Mouse (Mus musculus) stomach, embryonic 15.5 days (tissue): ENCODE results near the gene Sgta. TPM values are rescaled to one million over a fixed set of nuclear protein-coding genes. Genes with fewer than 3 reads are reported as not detected.

Experiments used
- ATAC-seq: fragments of 200-750 bp; cut with Nextera tagmentation; 2 replicates; pipeline ENCODE4 v1.8.0; 2017; ENCODE audit warnings: low read depth, moderate number of reproducible peaks, moderate TSS enrichment; ENCODE audit not compliant: insufficient read depth, low FRiP score
- H3K27ac ChIP-seq: fragments of 300-500 bp; sonication (generic); 2 replicates; pipeline ENCODE4 v1.5.1; 2015; ENCODE audit warnings: mild to moderate bottlenecking, inconsistent platforms
- H3K27me3 ChIP-seq: fragments of 300-500 bp; sonication (generic); replicated peaks from 2 replicates; pipeline ENCODE4 v1.6.1; 2015; ENCODE audit warnings: inconsistent platforms
- H3K36me3 ChIP-seq: fragments of 300-500 bp; sonication (generic); 2 replicates; pipeline ENCODE4 v1.6.1; 2015; ENCODE audit warnings: inconsistent platforms
- H3K4me1 ChIP-seq: fragments of 300-500 bp; sonication (generic); 2 replicates; pipeline ENCODE4 v1.6.1; 2015; ENCODE audit warnings: inconsistent platforms
- H3K4me2 ChIP-seq: fragments of 300-500 bp; sonication (generic); 2 replicates; pipeline ENCODE4 v1.6.1; 2015; ENCODE audit warnings: mild to moderate bottlenecking, inconsistent platforms
- H3K4me3 ChIP-seq: fragments of 300-500 bp; sonication (generic); replicated peaks from 2 replicates; pipeline ENCODE4 v1.5.1; 2015; ENCODE audit warnings: inconsistent platforms
- H3K9ac ChIP-seq: fragments of 300-500 bp; sonication (generic); 2 replicates; pipeline ENCODE4 v1.6.1; 2015; ENCODE audit warnings: inconsistent platforms
- H3K9me3 ChIP-seq: fragments of 300-500 bp; sonication (generic); 2 replicates; pipeline ENCODE4 v1.6.1; 2016; ENCODE audit warnings: inconsistent platforms
- WGBS: fragments of 180-500 bp; shearing (Covaris S2); methylation state at CpG from one replicate; pipeline ENCODE4 v1.1.7; 2015; 5-methylcytosine and 5-hydroxymethylcytosine counted together
- polyA plus RNA-seq: library from polyadenylated mRNA; unstranded; fragments of >200 nt; fragmentation: Nextera tagmentation; extraction: Ambion mirVana; gene quantifications from 2 replicates; pipeline ENCODE4 v1.2.1, GENCODE M21; 2015

Sgta gene
- polyA plus RNA-seq, 1 experiment from 2014 or later: 159 TPM

DNA sequence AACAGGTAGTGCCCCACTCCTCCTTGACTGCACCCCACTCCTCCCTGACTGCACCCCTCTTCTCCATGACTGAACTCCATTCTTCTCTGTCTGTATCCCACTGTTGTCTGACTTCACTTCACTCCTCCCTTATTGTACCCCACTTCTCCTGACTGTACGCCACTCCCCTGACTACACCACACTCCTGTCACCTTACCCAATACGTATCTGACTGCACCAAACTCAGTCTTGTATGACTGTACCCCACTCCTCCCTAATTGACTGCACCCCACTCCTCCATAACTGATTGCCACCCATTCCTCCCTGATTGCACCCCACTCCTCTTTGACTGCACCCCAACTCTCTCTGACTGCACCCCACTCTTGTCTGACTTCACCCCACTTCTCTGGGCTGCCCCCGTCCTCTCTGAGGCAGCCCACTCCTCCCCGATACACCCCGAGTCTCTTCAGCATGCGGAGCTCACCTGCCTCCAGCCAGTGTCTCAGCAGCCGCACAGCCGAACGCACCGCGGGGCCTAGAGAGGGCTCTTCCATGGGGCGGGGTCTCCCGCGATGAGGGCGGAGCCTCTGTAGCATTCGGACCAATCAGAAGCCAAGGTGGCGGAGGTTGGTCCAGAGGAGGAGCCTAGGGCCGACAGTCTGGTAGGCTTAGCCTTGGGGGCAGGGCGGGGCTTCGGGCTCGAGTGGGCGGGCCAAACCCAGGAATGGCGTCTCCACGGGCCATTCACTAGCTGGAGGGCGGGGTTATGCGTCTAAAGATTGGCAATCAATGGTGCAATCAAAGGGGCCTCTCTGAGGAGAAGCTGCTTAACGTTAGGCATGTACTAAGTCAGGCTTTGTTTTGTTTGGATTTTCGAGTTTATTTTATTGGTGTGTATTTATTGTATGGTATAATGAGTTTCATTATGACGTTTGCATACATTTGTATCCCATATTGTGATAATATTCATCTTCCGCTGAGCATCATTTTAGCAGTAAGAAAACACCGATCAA lies 45.3 kb downstream of the Sgta start, which contains the start of gene Gng7:
Gene Gng7 (minus strand): TSS at position 553 of the 992 bp plus-strand sequence.
- WGBS: 9% methylated on average over 31 of the region's 31 CpGs
- peak; percentile 95 for ATAC-seq
- Histone ChIP-seq H3K4me2 (peak within 1 kb of the TSS; percentile 56), H3K4me1 (peaks cover 6% of the 10 kb centered on the region), H3K27me3 (0 out of 2 replicates have a peak, but pooled peaks cover 3% of the 10 kb centered on the region), H3K9ac (peak within 1 kb of the TSS; percentile 4; the same call in 1 of the 2 replicates), H3K36me3 (no peaks in the 10 kb centered on the region), H3K9me3 (no peaks in the 10 kb centered on the region), H3K4me3 (peak within 1 kb of the TSS; percentile 44), H3K27ac (no peak within 1 kb of the TSS)

DNA sequence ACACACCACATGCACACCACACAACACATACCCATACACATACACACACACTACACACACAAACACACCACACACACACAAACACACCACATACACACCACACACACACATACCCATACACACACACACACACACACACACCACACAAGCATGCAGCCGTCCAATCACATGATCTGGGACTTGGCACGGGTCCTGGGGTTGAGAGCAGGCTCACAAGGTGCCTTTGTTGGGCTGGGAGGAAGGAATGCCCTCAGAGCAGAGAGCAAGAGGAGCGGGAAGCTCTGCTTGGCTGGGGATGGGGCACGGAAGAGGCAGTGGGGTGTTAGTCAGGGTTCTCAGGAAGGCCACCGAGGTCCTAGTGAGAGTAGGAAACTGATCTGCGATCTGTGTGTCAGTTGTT lies 49.1 kb downstream of the Sgta start:
- 75% methylated on average over 6 of the region's 6 CpGs for WGBS
- Histone ChIP-seq H3K4me3 (no peak overlapping the region), H3K36me3 (no peaks in the 10 kb centered on the region), H3K4me2 (no peak overlapping the region), H3K9ac (no peak overlapping the region), H3K9me3 (no peaks in the 10 kb centered on the region), H3K4me1 (peaks cover 6% of the 10 kb centered on the region), H3K27ac (no peak overlapping the region), H3K27me3 (0 out of 2 replicates have a peak, but pooled peaks cover 3% of the 10 kb centered on the region)
- ATAC-seq: no peak

DNA sequence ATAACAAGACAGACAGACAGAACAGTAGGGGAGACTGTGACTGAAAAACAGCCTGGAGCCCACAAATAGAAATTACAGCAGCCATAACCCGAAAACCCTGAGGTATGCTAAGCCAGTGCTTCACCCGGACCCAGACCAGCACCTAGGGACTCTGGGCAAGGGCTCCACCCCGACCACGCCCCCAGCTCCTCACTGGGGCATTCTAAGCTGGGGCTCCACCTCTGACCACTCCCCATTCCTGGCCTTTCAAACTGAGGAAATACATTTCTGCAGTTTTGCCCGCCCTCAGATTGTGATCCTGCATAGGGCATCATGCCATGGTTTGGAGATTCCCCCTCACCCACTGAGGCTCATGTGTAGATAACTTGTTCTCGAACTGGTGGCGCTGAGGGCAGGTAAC lies 52.7 kb downstream of the Sgta start:
- no peak overlapping the region for H3K9ac ChIP-seq
- 0 out of 2 replicates have a peak, but pooled peaks have one; percentile 49 for ATAC-seq
- 36% methylated on average over 7 of the region's 7 CpGs for WGBS

DNA sequence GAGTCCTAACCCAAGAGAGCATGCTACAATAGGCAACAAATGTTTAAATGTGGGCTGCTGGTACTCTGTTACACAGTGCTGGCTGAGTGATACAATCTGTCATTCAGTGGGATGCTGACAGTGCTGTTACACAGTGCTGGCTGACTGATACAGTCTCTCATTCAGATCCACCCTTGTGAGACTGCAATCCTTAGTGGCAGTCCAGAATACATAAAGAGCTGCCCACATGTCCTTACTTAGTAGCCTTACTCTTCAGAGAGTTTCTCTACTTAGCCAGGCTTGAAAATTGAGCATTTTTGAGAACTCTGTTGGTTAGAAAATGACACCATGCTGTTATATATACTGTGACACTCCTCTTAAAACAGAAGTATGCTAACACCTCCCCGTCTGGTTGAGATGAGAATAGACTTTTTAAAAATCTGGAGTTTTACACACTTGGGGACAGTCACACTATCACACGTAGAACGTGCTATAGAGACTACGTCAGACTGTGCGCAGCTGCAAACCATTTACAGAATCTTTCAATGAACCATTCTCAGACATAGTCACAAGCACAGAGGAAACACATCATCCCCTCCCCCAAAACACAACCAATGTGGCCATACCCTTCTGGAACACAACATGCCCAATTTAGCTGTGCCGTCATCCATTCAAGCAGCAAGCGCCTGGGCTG lies 53.8 kb downstream of the Sgta start:
- Histone ChIP-seq H3K27me3 (no peaks in the 10 kb centered on the region), H3K27ac (no peak overlapping the region), H3K9me3 (no peaks in the 10 kb centered on the region), H3K4me1 (no peaks in the 10 kb centered on the region), H3K9ac (no peak overlapping the region), H3K36me3 (no peaks in the 10 kb centered on the region), H3K4me2 (no peak overlapping the region), H3K4me3 (no peak overlapping the region)
- WGBS: 86% methylated on average over 7 of the region's 7 CpGs
- no peak for ATAC-seq

More for the DNA sequence above, 52.7 kb downstream of the Sgta start:
- Histone ChIP-seq H3K27me3 (no peaks in the 10 kb centered on the region), H3K4me2 (no peak overlapping the region), H3K4me3 (no peak overlapping the region), H3K36me3 (no peaks in the 10 kb centered on the region), H3K27ac (no peak overlapping the region), H3K4me1 (no peaks in the 10 kb centered on the region), H3K9me3 (no peaks in the 10 kb centered on the region)

DNA sequence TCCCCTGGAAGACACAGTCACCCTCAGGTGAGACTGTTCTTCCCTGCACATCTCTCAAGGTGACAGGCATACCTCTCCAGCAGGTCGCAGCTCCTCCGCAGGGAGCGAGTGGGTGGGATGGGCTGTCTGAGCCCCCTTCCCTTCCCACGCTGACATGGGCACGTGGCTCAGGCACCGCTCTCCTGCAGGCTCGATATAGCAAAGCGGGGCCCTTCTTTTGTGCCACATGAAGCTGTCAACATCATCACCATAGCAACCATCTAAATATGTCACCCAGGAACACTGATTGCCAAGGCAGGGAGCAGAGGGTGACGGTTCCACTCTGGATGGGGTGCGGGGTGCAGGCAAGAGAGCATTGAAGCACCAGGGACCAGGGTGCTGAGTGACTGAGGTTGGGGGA lies 58.8 kb downstream of the Sgta start:
- Histone ChIP-seq H3K4me1 (peaks cover 8% of the 10 kb centered on the region), H3K9ac (no peak overlapping the region), H3K4me3 (no peak overlapping the region), H3K36me3 (no peaks in the 10 kb centered on the region), H3K27me3 (0 out of 2 replicates have a peak, but pooled peaks cover 8% of the 10 kb centered on the region), H3K4me2 (no peak overlapping the region), H3K9me3 (no peaks in the 10 kb centered on the region), H3K27ac (no peak overlapping the region)
- no peak for ATAC-seq
- 58% methylated on average over 10 of the region's 10 CpGs for whole genome bisulfite sequencing

DNA sequence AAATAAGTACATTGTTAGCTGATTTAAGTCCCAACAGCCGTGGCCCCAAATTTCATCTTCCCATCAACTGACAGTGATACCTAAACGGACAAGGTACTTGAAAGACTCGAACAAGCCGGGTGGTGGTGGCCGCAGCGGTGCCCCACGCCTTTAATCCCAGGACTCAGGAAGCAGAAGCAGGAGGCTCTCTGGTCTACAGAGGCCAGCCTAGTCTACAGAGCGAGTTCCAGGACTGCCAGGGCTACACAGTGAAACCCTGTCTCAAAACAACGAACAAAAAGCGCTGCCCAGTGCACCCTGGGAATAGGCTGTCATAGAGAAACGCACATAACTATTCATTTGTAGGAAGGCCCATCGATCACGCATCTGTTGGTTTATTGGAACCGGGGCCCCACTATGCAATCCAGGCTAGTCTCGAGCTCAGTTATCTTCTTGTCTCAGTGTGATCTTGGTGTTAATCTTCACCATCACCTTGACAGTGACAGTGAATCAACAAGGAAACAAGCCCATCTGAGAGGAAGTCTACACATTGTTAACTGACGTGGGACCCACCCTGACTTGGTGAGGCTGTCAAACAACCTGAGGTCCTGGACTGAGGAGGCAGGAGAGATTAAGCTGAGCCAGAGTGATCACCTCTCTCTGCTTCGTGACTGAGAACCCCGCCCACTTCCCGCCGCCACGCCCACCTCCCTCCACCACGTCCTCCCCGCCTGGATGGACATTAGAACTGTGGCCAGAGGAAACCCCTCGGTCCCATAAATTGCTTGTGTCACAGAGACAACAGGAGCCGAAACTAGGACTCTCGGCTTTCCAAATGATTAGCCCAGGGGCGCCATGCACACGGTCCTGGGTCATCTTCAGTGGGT lies 59.6 kb downstream of the Sgta start:
- Histone ChIP-seq H3K4me1 (peaks cover 8% of the 10 kb centered on the region), H3K9ac (no peak overlapping the region), H3K27ac (no peak overlapping the region), H3K4me2 (no peak overlapping the region), H3K27me3 (0 out of 2 replicates have a peak, but pooled peaks cover 8% of the 10 kb centered on the region), H3K36me3 (no peaks in the 10 kb centered on the region), H3K4me3 (no peak overlapping the region), H3K9me3 (no peaks in the 10 kb centered on the region)
- ATAC-seq: no peak; the same call in 1 of the 2 replicates
- 41% methylated on average over 28 of the region's 28 CpGs for WGBS

DNA sequence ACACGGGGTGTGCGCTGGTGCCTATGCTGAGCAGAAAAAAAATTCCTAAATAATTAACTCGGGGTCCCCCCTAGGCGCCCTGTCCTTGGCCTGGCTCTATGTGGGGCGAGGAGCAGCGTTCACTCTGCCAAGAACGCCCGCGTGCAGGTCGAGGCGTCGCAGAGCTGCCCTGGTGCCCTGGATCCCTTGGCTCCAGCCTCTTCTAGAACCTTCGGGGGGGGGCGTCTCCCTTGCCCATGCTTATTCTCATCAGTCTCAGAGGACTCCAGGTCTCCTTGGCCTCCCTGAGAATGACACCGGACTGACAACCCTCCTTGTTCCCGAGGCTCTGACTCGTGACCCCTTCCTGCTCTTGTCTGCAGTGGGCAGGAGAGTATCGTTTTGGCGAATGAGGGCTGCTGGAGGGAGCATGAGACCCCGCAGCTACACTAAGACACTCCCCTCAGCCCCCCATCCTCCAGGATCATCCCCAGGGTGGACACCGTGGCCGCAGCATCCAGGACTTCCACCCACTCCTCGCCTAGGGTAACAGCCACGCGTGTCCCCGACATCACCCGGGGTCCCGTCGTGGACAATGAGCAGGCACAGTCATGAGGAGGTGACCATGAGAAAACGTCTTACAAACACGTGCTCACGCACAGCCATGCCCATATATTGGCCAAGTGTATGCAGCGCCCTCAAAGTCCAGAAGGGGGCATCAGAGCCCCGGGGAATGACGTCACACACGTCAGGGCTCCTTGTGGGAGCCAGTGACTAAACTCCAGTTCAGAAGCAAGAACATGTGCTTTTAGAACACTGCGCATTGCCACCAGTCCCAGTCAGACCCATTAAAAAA lies 60.4 kb downstream of the Sgta start:
- Histone ChIP-seq H3K4me2 (peak overlapping the region; percentile 35), H3K27ac (no peak overlapping the region), H3K4me3 (no peak overlapping the region), H3K36me3 (no peaks in the 10 kb centered on the region), H3K4me1 (peaks cover 8% of the 10 kb centered on the region), H3K9me3 (no peaks in the 10 kb centered on the region), H3K9ac (no peak overlapping the region), H3K27me3 (0 out of 2 replicates have a peak, but pooled peaks cover 8% of the 10 kb centered on the region)
- WGBS: 29% methylated on average over 37 of the region's 37 CpGs
- peak; percentile 63 for ATAC-seq

DNA sequence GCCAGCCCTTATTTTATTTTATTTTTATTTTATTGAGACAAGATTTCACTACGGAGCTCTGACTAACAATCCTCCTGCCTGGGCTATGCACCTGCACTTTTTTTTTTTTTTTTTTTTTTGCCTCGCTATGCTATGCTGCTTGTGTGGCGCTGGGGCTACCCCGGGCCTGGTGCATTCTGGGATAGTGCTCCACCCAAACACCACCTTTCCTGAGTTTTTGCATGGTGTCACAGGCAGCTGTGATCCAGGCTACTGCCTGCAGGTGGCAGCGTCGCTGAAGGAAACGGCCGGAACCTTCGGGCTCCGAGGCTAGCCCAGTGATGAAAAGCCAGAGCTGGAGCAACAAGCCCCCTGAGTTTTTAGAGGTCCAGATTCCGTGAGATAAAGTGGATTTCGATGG lies 61.2 kb downstream of the Sgta start:
- ATAC-seq: no peak
- H3K4me2 ChIP-seq: no peak overlapping the region
- no peak overlapping the region for H3K27ac ChIP-seq
- H3K36me3 ChIP-seq: no peaks in the 10 kb centered on the region
- no peaks in the 10 kb centered on the region for H3K9me3 ChIP-seq
- H3K27me3 ChIP-seq: 0 out of 2 replicates have a peak, but pooled peaks cover 8% of the 10 kb centered on the region
- no peak overlapping the region for H3K9ac ChIP-seq
- 10% methylated on average over 12 of the region's 12 CpGs for WGBS
- H3K4me3 ChIP-seq: no peak overlapping the region
- H3K4me1 ChIP-seq: peaks cover 8% of the 10 kb centered on the region

DNA sequence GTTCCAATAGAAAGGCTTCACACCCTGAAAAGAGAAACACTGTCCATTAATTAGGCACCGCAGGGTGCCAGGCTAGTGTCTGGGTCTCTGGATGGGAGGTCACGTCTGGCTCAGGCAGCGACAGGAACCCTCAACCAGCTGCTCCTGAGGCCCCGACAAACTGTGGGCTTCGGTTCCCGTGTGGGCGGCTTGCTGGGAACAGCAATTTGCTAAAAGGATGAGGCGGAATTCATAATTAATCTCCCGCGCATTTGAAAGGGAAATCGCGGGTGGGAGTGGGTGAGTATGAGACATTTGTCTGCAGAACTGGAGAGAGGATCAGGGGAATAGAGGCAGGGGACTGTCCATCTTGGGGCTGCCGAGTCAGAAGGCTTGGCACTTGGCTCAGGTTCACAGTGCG lies 62.0 kb downstream of the Sgta start:
- Histone ChIP-seq H3K9me3 (no peaks in the 10 kb centered on the region), H3K36me3 (no peaks in the 10 kb centered on the region), H3K27me3 (0 out of 2 replicates have a peak, but pooled peaks cover 8% of the 10 kb centered on the region), H3K4me3 (no peak overlapping the region), H3K4me2 (no peak overlapping the region), H3K9ac (no peak overlapping the region), H3K27ac (no peak overlapping the region), H3K4me1 (peaks cover 8% of the 10 kb centered on the region)
- no peak for ATAC-seq
- 40% methylated on average over 14 of the region's 14 CpGs for WGBS

DNA sequence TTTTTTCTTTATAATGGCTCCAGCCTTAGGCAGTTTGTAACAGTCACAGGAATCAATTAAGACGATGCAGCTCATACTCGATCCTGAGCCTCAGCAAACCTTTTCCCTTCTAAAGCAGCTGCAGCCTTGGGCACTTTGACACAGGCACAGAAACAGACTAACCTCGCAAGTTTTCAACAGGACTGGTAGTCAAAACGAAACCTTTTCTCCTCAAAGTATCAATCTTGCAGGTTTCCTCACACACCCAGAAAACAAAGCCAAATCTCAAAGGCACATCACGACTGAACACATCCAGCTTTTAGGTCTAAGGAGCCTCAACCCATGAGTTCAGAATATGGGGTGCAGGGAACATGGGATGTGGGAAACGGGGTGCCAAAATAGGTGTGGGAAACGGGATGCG lies 62.6 kb downstream of the Sgta start:
- ATAC-seq: no peak
- Histone ChIP-seq H3K27ac (no peak overlapping the region), H3K9me3 (no peaks in the 10 kb centered on the region), H3K27me3 (0 out of 2 replicates have a peak, but pooled peaks cover 8% of the 10 kb centered on the region), H3K4me1 (peaks cover 8% of the 10 kb centered on the region), H3K36me3 (no peaks in the 10 kb centered on the region), H3K9ac (no peak overlapping the region), H3K4me2 (no peak overlapping the region), H3K4me3 (no peak overlapping the region)
- 81% methylated on average over 8 of the region's 8 CpGs for WGBS
